Mouse (Mus musculus): ENCODE data around the gene Tmem207.

- TF ChIP-seq CTCF (IDR thresholded peaks at IDR 0.05; ENCODE audit: control insufficient read depth, insufficient read depth, insufficient read length) (no peak), USF1 (IDR thresholded peaks at IDR 0.05; ENCODE audit: low read depth) (no peak), MAX (IDR thresholded peaks at IDR 0.05) (no peak), MYOD1 (IDR thresholded peaks at IDR 0.05; ENCODE audit: control insufficient read depth, insufficient read length, low read depth) (no peak), CEBPB (IDR thresholded peaks at IDR 0.05; ENCODE audit: low read depth) (no peak), MYOG (IDR thresholded peaks at IDR 0.05; ENCODE audit: control insufficient read depth, extremely low read depth, insufficient read length) (no peak)
These were observed 25.7 kb upstream of the Tmem207 start for GRCm38 (mm10) chr16:26552234-26552633.

All from C2C12 (cell line).